Mouse (Mus musculus) heart, adult 11 months (tissue): ENCODE results near the gene Adam17.

Experiments used
- DNase-seq: peaks from one replicate; pipeline ENCODE4 v3.0.0; 2022

The Adam17 gene

GRCm38 (mm10) chr12:21350113-21350876 lies 23.1 kb downstream of the Adam17 start:
- DNase-seq = peak; percentile 46

- peak; percentile 4 for DNase-seq
Measured at GRCm38 (mm10) chr12:21346972-21347371, 26.5 kb downstream of the Adam17 start.

DNA sequence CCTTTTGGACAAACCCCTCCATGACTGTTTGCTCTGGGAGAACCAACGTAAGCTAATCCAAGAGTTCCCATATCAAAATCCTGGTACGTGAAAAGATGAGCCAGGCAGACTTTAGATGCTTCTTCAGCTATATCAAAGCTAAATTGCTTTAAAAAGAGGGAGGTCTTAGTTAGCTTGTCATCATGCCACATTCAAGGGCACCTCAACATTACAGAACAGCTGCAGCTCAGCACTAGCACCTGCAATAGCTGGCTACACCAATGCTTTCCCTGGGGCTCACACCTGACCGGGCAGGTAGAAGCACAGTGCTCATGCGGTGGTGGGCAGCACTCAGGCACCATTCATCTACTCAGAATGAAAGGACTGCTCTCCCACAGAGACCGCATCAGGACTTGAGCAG lies 32.8 kb downstream of the Adam17 start:
- DNase-seq = peak; percentile 73

- peak; percentile 61 for DNase-seq
Measured at GRCm38 (mm10) chr12:21337171-21337570, 36.3 kb downstream of the Adam17 start.

- DNase-seq = peak; percentile 96
Measured at GRCm38 (mm10) chr12:21335869-21336268, 37.6 kb downstream of the Adam17 start.

DNA sequence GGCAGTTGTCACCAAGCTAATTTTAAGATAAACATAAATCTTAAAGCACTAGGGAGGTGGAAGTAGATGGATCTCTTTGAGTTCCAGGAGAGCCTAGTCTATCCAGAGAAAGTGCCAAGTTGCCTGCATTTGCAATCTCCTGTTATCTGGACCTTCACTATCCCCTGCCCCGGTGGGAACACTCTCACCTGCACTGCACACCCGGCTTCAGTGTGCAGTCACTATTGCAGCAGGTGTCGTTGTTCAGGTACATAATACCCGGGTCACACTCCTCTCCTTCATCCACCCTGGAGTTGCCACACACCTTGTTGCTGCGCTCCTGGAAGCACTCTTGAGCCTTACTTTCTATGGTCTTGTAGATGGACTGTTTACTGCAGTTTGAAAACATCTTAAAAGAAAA lies 39.7 kb downstream of the Adam17 start:
- peak; percentile 81 for DNase-seq

GRCm38 (mm10) chr12:21333021-21333420 lies 40.4 kb downstream of the Adam17 start:
- peak; percentile 71 for DNase-seq

GRCm38 (mm10) chr12:21331711-21332110 lies 41.7 kb downstream of the Adam17 start:
- peak; percentile 71 for DNase-seq

DNA sequence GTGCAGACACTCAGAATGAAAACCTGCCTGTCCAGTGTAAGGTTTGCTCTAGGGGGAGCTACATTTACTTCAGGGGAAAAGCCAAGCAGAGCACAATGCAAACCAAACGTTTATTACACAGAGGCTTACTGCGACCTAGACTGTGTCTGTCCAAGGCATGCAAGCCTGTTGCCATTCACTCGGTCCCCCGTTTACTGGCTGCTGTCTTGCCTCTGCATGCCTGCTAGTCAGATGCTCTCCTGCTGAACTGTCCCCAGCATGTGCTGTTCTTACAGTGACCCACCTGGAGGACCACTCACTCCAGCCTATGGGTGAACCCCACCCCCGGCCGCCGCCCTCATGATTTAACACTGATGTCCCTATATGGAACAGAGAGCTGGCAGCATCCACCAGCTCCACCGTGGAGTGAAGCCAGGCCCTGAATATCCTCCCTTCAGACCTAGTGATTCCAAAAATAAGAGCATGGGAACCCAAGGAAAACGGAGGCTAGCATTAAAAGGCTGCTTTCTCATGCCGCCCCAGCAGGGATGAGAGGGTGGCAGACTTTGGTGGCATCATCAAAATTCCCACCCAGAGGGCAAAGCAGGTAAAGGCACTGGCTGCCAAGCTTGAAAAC lies 42.4 kb downstream of the Adam17 start:
- DNase-seq = peak; percentile 90

DNA sequence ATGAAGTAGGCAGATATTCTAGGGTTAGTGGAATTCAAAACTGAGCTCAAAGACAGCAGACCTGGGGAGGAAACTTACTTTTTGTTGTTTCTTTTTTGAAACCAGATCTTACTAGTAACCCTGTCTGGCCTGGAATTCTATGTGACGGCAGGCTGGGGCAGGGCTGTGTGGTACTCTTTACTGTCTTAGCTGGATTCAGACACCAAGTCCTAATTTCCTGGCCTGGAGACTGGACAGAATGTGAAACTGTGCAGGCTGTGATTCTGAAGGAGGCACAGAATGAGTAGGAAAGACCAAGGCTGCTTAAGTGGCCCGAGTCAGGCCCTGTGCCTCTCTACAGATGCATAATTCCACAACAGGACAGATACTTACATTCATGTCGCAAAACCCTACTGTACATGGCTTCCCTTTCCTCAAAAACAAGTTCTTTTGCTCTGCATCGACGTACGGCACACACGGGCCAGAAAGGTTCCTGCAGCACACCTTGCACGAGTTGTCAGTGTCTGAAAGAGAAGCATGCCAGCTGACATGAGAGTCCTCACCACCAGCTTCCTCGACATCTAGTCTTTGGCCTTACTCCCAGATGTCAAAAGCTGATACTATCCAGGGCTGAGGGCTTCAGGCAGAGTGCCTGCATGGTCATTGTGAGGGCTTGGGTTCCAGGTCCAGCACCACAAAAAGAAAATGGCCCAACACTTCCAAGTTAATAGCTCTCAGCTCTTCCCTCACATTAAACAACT lies 43.6 kb downstream of the Adam17 start:
- DNase-seq = peak; percentile 70

DNA sequence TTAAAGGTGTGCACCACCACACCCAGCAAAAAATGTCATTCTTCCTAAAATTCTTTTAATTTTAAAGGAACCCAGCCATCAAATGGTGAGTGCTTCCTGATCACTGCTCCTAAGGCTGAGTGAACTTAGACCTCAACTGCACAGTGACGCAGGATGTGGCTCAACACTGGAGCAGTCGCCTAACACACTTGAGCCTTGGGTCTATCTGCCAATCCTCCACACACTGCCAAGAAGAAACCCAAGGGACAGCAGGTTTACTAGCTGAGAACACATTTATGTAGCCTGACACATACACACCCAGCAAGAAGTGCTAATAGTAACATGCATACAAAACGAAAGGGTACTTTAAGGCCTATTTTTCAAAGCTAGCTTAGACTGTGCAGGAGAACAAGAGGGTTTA lies 47.1 kb downstream of the Adam17 start:
- peak; percentile 93 for DNase-seq

DNA sequence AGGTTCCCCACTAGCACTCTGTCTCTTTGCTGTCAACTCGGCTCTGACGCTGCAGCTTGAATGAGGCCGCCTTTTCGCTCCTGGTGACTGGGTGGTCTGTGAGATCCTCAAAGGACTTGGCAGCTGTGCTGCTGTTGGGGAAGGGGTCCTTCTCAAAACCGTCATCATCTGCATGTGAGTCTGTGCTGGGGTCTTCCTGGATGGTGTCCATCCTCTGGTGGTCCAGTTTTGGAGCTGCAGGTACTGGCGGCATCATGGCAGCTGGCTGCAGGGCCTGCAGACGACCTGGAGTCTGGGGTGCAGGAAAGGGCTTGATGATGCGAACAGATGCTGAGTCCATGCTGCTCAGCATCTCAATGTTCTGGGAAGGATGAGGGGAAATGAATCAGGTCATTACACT lies 48.2 kb downstream of the Adam17 start:
- peak; percentile 87 for DNase-seq

DNA sequence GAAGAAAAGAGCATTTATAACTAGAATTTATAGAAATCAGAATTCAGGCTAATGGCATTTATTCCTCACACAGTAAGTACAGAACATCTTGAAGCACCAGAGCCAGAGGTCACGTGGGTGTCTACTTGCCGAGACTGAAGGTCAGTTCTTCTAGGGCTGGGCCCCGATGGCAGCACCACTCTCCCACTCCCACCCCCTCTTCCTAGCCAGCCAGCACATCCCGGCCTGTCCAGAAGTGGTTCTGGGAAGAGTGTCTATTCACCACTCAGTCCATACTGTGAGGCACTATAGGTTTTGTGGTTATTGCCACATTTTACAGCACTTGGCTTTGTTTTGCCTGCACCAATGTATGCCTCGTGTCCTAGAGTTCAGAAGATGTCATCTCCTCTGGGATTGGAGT lies 49.3 kb downstream of the Adam17 start:
- peak; percentile 80 for DNase-seq

- DNase-seq = peak; percentile 86
Measured at GRCm38 (mm10) chr12:21322856-21323255, 50.6 kb downstream of the Adam17 start.

DNA sequence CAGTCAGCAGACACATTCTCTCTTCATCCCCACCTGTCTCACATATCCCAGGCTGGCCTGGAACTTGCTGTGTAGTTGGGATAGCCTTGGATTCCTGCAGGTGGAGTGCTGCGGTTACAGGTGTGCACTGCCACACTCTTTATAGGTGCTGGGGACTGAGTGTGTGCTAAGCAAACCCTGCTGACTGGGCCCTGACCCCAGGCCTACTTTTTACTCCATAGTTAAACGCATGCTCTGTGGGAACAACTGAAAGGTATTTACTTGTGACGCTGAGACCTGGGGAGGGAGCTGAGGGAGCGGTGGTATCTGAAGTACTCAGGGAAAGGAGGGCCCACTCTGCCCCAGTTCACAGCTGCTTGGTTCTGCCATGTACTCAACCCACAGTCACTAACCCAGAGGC lies 51.1 kb downstream of the Adam17 start:
- peak; percentile 83 for DNase-seq

DNA sequence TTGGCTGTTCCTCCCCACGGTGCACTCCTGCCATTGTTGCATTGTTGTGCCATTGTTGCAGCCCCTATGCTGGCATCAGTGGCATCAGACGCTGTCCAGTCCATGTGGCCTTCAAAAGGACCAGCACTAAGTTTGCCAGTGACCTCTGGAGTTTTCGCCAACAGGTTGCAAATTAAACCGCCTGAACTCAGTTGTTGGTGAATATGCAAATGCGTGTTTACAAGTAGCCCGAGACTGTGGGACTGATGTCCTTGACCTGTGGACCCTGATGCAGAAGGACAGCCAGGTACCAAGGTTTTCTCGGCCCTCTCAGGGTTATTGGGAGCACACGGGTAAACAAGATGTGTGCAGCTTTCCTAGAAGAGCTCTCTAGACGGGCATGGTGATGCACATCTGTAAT lies 52.3 kb downstream of the Adam17 start:
- peak; percentile 57 for DNase-seq

GRCm38 (mm10) chr12:21320317-21320716 lies 53.1 kb downstream of the Adam17 start:
- DNase-seq = peak; percentile 55

- no peak for DNase-seq
Measured at GRCm38 (mm10) chr12:21318143-21318895, 55.1 kb downstream of the Adam17 start.

GRCm38 (mm10) chr12:21316869-21317265 lies 56.6 kb downstream of the Adam17 start:
- DNase-seq = peak; percentile 92

GRCm38 (mm10) chr12:21315923-21316868 lies 57.2 kb downstream of the Adam17 start, which contains the start of gene Iah1:
Gene Iah1 (plus strand): TSS chr12:21316389.
- DNase-seq = peak; percentile 99

- no peak for DNase-seq
Measured at GRCm38 (mm10) chr12:21312201-21312600, 61.2 kb downstream of the Adam17 start.

DNA sequence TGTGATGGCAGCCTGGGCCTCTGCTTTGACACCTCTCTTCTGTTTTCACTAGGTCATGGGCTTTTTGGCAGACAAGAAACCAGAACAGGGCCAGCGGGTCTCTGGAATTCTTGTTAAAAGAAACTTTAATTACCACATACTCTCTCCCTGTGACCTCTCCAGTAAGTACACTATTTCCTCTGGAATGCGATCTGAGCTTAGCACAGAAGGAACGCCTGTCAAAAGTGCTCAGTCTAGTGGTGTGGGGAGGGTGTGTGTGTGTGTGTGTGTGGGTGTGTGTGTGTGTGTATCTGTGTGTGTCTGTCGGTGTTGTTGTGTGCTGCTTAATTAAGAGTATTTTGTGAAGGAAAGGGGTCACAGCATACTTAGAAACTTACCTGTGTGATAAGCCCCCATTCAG lies 66.7 kb downstream of the Adam17 start:
- DNase-seq = no peak
